Mouse (Mus musculus): ENCODE results near the gene Pcnt. TPM values are rescaled to one million over a fixed set of nuclear protein-coding genes. Genes with fewer than 3 reads are reported as not detected.
A peak's percentile ranks its signal among the peaks of the same experiment; 100 is the strongest.

Pcnt gene
- polyA plus RNA-seq, 1 experiment from 2014 or later, result 16.4 TPM

- Histone ChIP-seq H3K9ac (no peak overlapping the region), H3K27me3 (no peaks in the 10 kb centered on the region), H3K4me2 (no peak overlapping the region), H3K4me3 (no peak overlapping the region), H3K4me1 (no peaks in the 10 kb centered on the region), H3K36me3 (no peaks in the 10 kb centered on the region), H3K9me3 (no peaks in the 10 kb centered on the region; the same call in 1 of the 2 replicates), H3K27ac (no peak overlapping the region)
- 51% methylated on average over 5 of the region's 5 CpGs for WGBS
- ATAC-seq (ENCODE audit: insufficient number of reproducible peaks, insufficient read depth, low FRiP score, low TSS enrichment, low read depth), result no peak
These were observed 12.7 kb upstream of the Pcnt start for GRCm38 (mm10) chr10:76455289-76455688.

GRCm38 (mm10) chr10:76448851-76449250, 6.3 kb upstream of the Pcnt start, which contains the start of gene 2610028H24Rik:
Gene 2610028H24Rik (plus strand): TSS chr10:76449081.
- 53% methylated on average over 5 of the region's 5 CpGs for WGBS
- Histone ChIP-seq H3K36me3 (no peaks in the 10 kb centered on the region), H3K27me3 (no peaks in the 10 kb centered on the region), H3K9me3 (no peaks in the 10 kb centered on the region), H3K27ac (no peak within 1 kb of the TSS), H3K4me1 (peaks cover 6% of the 10 kb centered on the region; the same call in 1 of the 2 replicates), H3K4me2 (no peak within 1 kb of the TSS), H3K4me3 (no peak within 1 kb of the TSS), H3K9ac (no peak within 1 kb of the TSS)
- no peak for ATAC-seq (ENCODE audit: insufficient number of reproducible peaks, insufficient read depth, low FRiP score, low TSS enrichment, low read depth)

DNA sequence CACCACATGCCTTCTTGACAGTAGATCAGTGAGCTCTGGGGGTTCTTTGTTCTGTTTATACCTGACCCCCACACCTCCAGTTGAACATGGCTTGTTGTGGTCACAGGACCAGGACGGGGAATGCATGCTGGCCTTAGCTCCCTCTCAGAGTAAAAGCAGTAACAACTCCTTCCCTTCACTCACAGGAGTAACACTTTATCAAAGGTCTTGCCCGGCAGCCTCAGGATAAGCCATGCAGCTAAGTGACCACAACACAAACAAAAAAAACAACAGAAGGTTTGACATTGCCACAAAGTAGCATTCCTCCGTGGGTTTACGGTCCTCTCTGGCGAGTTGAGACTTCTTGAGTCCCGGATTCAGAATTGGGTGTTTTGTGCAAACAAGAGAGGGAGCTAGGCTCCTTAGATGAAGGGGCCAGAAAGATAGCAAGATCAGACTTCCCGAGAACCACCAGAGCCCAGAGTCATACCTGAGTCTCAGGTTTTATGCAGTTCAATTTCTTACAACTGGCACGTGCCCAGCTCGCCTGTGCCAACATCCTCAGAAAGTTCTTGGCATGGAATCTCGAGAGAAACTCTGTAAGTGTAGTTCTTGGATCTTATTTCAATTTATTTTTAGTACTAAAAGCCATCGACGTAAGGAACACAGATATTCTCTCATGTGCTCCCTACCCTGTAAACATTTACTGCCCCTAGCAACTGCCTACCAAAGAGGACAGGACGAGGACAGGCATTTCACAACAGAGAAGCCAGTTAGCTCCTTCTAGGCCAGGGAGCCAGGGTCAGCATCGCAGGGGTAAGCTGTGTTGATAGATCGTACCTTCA, 5.0 kb upstream of the Pcnt start:
- H3K27ac ChIP-seq, result no peak overlapping the region
- no peak for ATAC-seq (ENCODE audit: insufficient number of reproducible peaks, insufficient read depth, low FRiP score, low TSS enrichment, low read depth)
- 77% methylated on average over 15 of the region's 15 CpGs for WGBS

DNA sequence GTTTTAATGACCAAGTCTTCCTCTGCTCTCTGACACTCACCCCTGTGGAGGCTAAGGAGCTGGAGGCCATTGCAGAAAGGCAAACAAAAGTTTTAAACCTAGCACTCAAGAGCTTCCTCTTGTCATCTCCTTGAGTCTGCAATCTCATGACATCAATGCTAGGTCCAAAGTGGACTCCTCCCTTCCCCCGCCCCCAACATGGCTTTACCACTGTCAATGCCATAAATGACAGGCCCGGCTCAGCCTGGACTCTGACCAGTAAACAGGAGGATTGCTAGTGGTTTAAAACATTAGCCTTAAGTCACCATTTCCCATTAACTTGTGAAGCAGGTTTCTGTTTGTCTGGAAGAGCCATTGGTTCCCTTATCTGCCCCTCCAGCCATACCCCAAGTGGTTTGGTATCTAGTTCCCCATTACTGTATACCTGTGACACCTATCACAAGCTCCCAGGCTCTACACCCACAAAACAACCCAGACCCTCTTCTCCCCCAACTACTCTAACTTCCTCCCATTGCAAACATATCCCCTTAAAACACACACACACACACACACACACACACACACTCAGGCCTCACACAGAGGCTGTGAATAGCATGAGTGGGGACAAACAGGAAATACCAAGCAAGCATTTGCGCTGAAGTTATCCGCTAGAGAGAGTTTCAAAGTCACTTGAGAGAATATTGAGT, 3.6 kb upstream of the Pcnt start:
- Histone ChIP-seq H3K27ac (no peak overlapping the region), H3K4me3 (no peak overlapping the region), H3K4me1 (peaks cover 21% of the 10 kb centered on the region), H3K27me3 (no peaks in the 10 kb centered on the region), H3K9ac (no peak overlapping the region), H3K36me3 (no peaks in the 10 kb centered on the region), H3K4me2 (no peak overlapping the region), H3K9me3 (no peaks in the 10 kb centered on the region)
- ATAC-seq (ENCODE audit: insufficient number of reproducible peaks, insufficient read depth, low FRiP score, low TSS enrichment, low read depth), result no peak
- 68% methylated on average over 4 of the region's 4 CpGs for WGBS

More for the DNA sequence above, 5.0 kb upstream of the Pcnt start:
- Histone ChIP-seq H3K9me3 (no peaks in the 10 kb centered on the region), H3K4me3 (no peak overlapping the region), H3K4me1 (peaks cover 15% of the 10 kb centered on the region), H3K4me2 (no peak overlapping the region), H3K36me3 (no peaks in the 10 kb centered on the region), H3K27me3 (no peaks in the 10 kb centered on the region), H3K9ac (0 out of 2 replicates have a peak overlapping the region, but pooled peaks have one; percentile 11)

- Histone ChIP-seq H3K36me3 (peaks cover 45% of the 10 kb centered on the region), H3K9ac (no peak within 1 kb of the TSS), H3K27me3 (no peaks in the 10 kb centered on the region), H3K4me2 (peak within 1 kb of the TSS; percentile 83), H3K9me3 (no peaks in the 10 kb centered on the region), H3K4me1 (peaks cover 20% of the 10 kb centered on the region), H3K4me3 (peak within 1 kb of the TSS; percentile 79), H3K27ac (no peak within 1 kb of the TSS)
- WGBS, result 96% methylated on average over 17 of the region's 17 CpGs
- ATAC-seq (ENCODE audit: insufficient number of reproducible peaks, insufficient read depth, low FRiP score, low TSS enrichment, low read depth), result no peak
These were observed 2.3 kb downstream of the Pcnt start, which contains the start of gene AC141477.1 for GRCm38 (mm10) chr10:76440281-76440680. Gene AC141477.1 (minus strand): TSS chr10:76440444.

GRCm38 (mm10) chr10:76439107-76439890, 3.3 kb downstream of the Pcnt start:
- Histone ChIP-seq H3K9me3 (no peaks in the 10 kb centered on the region), H3K9ac (no peak overlapping the region), H3K36me3 (peaks cover 55% of the 10 kb centered on the region), H3K4me1 (peaks cover 20% of the 10 kb centered on the region), H3K4me3 (no peak overlapping the region), H3K27ac (no peak overlapping the region), H3K4me2 (no peak overlapping the region), H3K27me3 (no peaks in the 10 kb centered on the region)
- ATAC-seq (ENCODE audit: insufficient number of reproducible peaks, insufficient read depth, low FRiP score, low TSS enrichment, low read depth), result no peak
- WGBS, result 92% methylated on average over 9 of the region's 9 CpGs

GRCm38 (mm10) chr10:76433925-76434324, 8.7 kb downstream of the Pcnt start:
- Histone ChIP-seq H3K27ac (no peak overlapping the region), H3K4me2 (no peak overlapping the region), H3K9me3 (no peaks in the 10 kb centered on the region), H3K9ac (no peak overlapping the region), H3K4me1 (no peaks in the 10 kb centered on the region), H3K36me3 (peaks cover 98% of the 10 kb centered on the region), H3K4me3 (no peak overlapping the region), H3K27me3 (no peaks in the 10 kb centered on the region)
- WGBS, result 91% methylated on average over 11 of the region's 11 CpGs
- ATAC-seq (ENCODE audit: insufficient number of reproducible peaks, insufficient read depth, low FRiP score, low TSS enrichment, low read depth), result no peak

DNA sequence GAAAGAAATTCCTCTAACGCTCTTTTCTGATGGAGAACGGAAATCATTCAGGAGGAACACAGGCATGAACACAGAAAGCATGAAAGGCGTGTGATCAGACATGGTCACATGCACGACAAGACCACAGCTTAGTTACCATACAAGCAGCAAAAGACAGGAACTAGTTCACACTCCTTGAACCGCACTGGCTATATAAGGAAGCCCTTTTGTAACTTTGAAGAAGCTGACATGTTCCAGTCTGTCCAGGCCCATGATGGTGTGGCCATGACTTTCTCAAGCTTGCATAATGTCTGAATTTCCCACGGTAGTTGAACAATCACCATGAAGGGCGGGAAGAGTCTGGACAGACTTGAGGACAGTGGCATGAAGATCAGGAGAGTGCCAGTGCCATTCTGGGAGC, 16.9 kb downstream of the Pcnt start:
- no peaks in the 10 kb centered on the region for H3K27me3 ChIP-seq
- peaks cover 91% of the 10 kb centered on the region for H3K36me3 ChIP-seq
- H3K4me1 ChIP-seq, result no peaks in the 10 kb centered on the region
- ATAC-seq (ENCODE audit: insufficient number of reproducible peaks, insufficient read depth, low FRiP score, low TSS enrichment, low read depth), result no peak
- peaks cover 3% of the 10 kb centered on the region; the same call in 1 of the 2 replicates for H3K9me3 ChIP-seq
- WGBS, result 94% methylated on average over 7 of the region's 7 CpGs
- H3K4me2 ChIP-seq, result no peak overlapping the region
- H3K9ac ChIP-seq, result no peak overlapping the region
- H3K27ac ChIP-seq, result no peak overlapping the region
- H3K4me3 ChIP-seq, result no peak overlapping the region

DNA sequence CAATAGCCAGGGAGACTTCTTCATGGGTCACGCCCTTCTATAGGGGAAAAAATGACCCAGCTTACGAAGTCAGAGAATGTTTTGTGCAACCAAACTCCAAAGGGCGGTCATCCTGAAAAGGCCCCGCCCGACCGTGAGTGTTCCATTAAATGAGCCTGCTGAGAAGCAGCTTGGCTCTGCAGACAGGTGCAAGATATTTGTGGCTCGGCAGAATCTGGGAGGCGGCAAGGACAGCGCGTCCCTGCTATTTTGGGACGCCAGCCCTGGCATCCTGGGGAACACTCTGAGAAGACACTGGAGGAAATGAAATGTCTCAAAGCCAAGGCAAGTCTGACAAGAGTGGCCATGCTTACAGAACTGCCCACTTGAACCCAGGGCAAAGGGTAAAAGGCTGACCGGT, 25.8 kb downstream of the Pcnt start:
- no peak overlapping the region for H3K9ac ChIP-seq
- peaks cover 87% of the 10 kb centered on the region for H3K36me3 ChIP-seq
- no peak overlapping the region for H3K27ac ChIP-seq
- no peak overlapping the region for H3K4me3 ChIP-seq
- H3K27me3 ChIP-seq, result no peaks in the 10 kb centered on the region
- ATAC-seq (ENCODE audit: insufficient number of reproducible peaks, insufficient read depth, low FRiP score, low TSS enrichment, low read depth), result no peak
- no peaks in the 10 kb centered on the region for H3K4me1 ChIP-seq
- 94% methylated on average over 12 of the region's 12 CpGs for WGBS
- no peak overlapping the region for H3K4me2 ChIP-seq
- no peaks in the 10 kb centered on the region for H3K9me3 ChIP-seq

DNA sequence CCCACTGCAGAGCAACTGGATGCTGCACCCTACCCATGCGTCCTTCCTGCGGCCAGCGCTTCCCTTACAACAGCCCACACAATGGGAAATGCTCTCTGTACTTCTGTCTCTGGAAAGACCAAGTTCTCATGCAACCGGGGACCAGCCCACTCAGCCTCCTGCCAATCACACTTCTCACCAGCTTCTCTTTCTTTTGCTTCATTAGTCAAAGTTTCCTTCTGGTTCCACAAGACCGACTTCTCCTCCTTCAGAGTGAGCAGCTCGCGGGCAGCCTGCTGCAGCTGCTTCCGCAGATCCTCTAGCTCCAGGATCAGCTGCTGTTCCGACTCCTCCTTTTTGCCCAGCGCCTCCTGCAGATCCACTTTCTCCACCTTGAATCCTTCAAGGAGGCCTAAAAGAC, 34.1 kb downstream of the Pcnt start:
- Histone ChIP-seq H3K9ac (no peak overlapping the region), H3K27ac (no peak overlapping the region), H3K9me3 (no peaks in the 10 kb centered on the region), H3K27me3 (no peaks in the 10 kb centered on the region), H3K4me3 (no peak overlapping the region), H3K4me1 (no peaks in the 10 kb centered on the region), H3K4me2 (no peak overlapping the region), H3K36me3 (peaks cover 88% of the 10 kb centered on the region)
- ATAC-seq (ENCODE audit: insufficient number of reproducible peaks, insufficient read depth, low FRiP score, low TSS enrichment, low read depth), result no peak
- WGBS, result 93% methylated on average over 10 of the region's 10 CpGs

- Histone ChIP-seq H3K27me3 (no peaks in the 10 kb centered on the region), H3K4me2 (no peak overlapping the region), H3K9ac (0 out of 2 replicates have a peak overlapping the region, but pooled peaks have one; percentile 11), H3K9me3 (no peaks in the 10 kb centered on the region), H3K4me3 (no peak overlapping the region), H3K4me1 (no peaks in the 10 kb centered on the region), H3K36me3 (peaks cover 57% of the 10 kb centered on the region), H3K27ac (no peak overlapping the region)
- no peak for ATAC-seq (ENCODE audit: insufficient number of reproducible peaks, insufficient read depth, low FRiP score, low TSS enrichment, low read depth)
- WGBS, result 92% methylated on average over 12 of the region's 12 CpGs
These were observed 50.0 kb downstream of the Pcnt start for GRCm38 (mm10) chr10:76392596-76392995.
